Mouse (Mus musculus): ENCODE measurements around the gene Nxf1.
"Not testable (repeated sequence)": the region's sequence is repeated elsewhere in the genome, so short reads cannot be mapped to it uniquely, and the experiment has no call there.

The Nxf1 gene

DNA sequence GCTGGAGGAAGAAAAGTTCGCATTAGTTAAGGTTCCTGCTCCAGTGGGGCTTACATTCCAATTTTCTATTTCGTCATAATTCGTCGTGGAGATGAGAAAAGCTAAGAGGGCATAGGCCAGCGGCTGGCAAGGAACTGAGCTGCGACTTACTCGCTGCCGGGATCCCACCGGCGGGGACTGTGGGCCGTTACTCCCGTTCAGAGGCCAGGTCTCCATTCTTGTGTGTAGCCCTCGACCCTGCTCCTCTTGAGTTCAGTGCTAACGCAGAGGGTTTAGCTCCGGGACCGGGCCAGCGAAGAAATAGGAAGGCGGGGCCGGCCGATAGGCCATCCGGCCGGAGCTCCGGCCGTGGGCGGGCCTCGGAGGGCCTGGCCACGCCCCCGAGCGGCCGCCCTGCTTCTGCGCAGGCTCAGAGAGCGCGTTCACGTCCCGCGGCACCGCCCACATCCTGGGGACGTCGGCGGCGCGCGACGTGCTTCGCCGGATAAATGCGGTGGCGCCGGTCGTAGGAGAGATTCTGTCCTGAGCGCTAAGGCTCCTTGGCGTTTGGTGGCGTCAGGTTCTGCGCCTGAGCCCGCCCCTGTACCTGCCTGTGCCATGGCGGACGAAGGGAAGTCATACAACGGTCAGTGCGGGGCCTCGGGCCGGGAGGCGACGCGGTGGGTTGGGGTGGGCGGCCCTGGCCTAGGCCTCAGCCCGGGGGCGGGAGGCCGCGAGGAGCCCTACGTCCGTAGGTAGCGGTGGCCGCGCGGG lies at the start of gene Nxf1:
Gene Nxf1 (plus strand): TSS at position 439 of the 753 bp plus-strand sequence.
- DNase-seq (ENCODE audit: extremely low spot score, low spot score) = peak; percentile 92

DNA sequence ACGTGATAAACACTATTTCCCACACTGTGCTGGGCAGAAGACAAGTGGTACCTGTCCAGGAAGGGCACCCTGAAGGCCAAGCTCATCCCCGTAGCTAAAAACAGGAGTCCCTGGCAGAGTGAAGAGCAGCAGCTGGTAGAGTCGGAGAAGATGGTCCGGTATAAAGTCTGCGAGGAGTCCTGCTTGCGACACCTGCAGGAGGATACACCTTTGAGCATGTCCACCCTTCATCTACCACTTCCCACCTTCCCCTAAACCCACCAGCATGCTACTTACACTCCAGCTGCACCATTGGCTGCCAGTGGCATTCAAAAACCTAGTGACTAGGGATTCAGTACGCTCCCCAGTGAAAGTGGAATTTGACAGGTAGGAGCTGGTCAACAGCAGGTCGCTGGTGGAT lies 47.9 kb upstream of the Nxf1 start:
- DNase-seq (ENCODE audit: extremely low spot score, low spot score) = no peak

DNA sequence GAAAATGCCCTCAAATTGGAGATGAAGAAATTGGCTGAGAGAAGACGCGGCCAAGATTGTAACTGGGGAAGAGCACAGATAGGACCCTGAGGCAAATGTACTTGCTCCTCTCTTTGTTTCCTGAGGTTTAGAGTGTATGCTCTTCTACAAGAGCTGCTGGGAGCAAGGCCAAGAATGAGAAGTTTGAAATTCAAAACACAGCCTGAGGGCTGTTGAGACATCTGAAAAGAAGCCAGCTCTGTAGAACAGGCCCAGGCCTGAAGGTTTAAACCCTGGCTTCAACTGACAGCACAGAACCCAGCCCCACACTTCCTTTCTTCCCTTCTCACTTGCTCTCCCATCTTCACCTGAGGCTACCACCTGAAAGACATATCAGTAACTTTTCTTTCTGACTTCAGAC lies 46.8 kb upstream of the Nxf1 start:
- no peak for DNase-seq (ENCODE audit: extremely low spot score, low spot score)

DNA sequence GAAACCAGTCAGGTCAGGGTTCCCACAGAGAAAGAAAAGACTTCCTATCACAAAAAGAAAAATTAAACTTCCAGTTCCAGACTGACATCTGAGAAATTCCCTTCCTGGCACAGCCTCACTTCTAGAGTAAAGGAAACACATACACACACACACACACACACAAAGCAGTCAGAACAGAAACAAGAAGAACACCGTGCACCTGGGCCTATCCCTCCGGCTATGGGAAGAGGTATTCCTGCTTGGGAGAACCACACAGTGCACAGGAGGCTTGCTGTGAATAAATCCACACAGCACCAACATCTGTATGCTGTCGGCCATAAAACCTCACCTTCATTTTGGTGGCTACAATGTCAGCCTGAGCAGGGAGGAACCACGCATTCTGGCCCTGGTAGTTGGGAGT lies 45.4 kb upstream of the Nxf1 start:
- no peak for DNase-seq (ENCODE audit: extremely low spot score, low spot score)

DNA sequence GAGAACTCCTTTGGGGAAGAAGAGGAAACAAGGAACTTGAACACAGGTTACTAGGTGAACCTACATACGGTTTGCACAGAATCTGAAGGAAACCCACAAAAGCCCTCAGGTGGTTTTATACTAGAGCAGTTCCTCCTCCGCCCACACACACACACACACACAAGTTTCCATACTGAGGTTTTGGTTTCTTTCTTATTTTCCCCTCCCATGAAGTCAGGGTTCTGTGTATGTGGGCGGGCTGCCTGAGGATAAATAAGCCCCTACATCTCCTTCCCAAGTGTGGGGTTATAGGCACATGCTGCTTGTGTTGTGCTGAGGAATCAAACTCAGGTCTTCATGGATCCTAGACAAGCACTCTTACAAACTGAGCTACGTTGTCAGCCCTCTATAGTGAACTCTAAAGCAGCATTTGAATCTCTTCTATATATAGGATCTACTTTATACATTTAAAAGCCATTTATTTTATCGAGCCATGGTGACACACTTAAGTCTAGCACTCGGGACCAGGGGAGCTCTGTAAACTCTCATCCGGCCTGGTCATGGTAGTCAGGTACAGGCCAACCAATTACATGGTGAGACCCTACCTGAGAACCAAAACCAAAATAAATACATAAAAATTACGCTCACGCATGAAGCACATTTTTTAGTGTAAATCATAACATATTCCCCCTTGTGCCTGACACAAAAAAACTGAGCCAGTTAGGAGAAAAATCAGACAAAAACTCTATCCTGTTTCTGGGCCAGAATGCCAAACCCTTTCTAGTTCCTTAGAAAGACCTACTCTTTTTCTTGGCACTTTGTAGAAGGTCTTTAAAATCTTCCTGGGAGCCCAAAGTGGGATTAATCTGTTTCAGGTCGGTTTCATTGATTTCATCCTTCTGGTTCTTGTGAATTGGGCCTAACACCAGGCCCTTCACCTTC lies 44.7 kb upstream of the Nxf1 start:
- no peak for DNase-seq (ENCODE audit: extremely low spot score, low spot score)

DNA sequence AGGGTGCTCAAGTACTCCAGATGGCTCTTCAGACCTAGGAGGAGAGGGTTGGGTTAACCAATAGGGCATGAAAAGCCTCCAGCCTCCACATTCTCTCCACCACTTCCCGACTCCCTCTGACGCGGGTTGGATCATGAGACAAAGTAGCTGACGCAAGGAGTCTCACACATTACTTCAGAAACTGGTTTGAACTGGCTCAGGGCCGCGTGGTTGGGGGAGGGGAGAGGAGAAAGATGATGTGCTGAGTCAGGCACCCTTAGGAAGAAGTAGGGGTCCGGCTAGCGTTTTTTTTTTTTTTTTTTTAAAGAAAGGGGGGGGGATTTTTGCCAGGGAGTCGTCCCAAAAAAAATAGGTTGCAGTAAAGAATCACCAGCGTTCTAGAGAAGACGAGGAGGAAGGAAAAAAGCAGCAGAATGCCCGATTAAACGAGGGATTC lies 44.0 kb upstream of the Nxf1 start:
- DNase-seq (ENCODE audit: extremely low spot score, low spot score) = peak; percentile 88

- DNase-seq (ENCODE audit: extremely low spot score, low spot score) = peak; percentile 90
Measured at GRCm38 (mm10) chr19:8713306-8713996, 43.4 kb upstream of the Nxf1 start.

GRCm38 (mm10) chr19:8713997-8714652 lies 42.7 kb upstream of the Nxf1 start:
- DNase-seq (ENCODE audit: extremely low spot score, low spot score) = no peak

- DNase-seq (ENCODE audit: extremely low spot score, low spot score) = no peak
Measured at GRCm38 (mm10) chr19:8714653-8715481, 42.0 kb upstream of the Nxf1 start.

GRCm38 (mm10) chr19:8715868-8716766 lies 40.8 kb upstream of the Nxf1 start:
- DNase-seq (ENCODE audit: extremely low spot score, low spot score) = no peak

DNA sequence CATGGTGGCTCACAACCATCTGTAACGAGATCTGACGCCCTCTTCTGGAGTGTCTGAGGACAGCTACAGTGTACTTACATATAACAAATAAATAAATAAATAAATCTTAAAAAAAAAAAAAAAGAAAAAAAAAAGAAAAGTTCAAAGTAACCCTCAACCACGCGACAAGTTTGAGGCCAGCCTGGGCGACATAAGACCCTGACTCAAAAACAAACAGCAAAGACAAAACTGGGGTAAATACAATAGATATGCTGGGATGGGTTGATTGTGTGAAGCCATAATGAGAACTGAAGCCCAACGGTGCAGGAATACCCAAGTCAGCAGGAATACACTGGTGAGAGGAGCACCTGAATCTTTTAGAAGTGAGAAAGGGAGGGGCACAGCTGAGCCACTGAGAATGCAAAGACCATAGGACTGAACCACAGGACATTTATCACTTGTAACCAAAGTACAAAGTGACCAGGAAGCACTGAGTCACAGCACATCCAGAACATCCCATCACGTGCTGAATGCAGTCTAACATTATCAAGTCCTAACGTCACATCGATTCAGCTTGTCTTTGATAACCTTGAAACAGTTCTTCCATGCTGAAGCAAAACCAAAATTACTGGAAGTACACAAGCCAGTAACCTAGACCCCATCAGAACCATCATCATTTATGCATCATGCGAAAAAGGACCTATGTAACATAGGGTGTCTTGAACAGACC lies 40.0 kb upstream of the Nxf1 start:
- DNase-seq (ENCODE audit: extremely low spot score, low spot score) = no peak

- peak; percentile 48 for DNase-seq (ENCODE audit: extremely low spot score, low spot score)
Measured at GRCm38 (mm10) chr19:8718357-8718756, 38.5 kb upstream of the Nxf1 start.

- not testable (repeated sequence) for DNase-seq (ENCODE audit: extremely low spot score, low spot score)
Measured at GRCm38 (mm10) chr19:8719037-8719436, 37.8 kb upstream of the Nxf1 start.

- no peak for DNase-seq (ENCODE audit: extremely low spot score, low spot score)
Measured at GRCm38 (mm10) chr19:8721378-8721777, 35.5 kb upstream of the Nxf1 start.

DNA sequence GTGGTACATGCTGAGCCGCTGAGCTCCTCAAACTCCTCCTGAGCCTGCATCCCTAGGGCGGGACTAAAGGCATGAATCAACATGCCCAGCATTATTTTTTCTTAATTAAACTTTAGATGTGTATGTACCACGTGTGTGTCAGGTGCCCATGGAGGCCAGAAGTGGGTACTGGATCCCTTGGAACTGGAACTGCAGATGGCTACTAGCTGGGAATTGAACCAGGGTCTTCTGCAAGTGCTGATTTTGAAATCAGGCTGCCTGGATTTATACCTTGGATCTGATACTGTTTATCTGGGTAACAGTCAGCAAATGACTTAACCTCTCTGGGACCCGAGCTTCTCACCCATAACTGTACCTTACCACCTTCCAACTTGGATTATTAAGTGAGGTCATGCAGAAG lies 34.9 kb upstream of the Nxf1 start:
- DNase-seq (ENCODE audit: extremely low spot score, low spot score) = no peak

GRCm38 (mm10) chr19:8722559-8722906 lies 34.3 kb upstream of the Nxf1 start:
- DNase-seq (ENCODE audit: extremely low spot score, low spot score) = no peak

GRCm38 (mm10) chr19:8722907-8723573 lies 33.8 kb upstream of the Nxf1 start, which contains the start of gene Slc3a2:
Gene Slc3a2, minus strand, starts transcription at chr19:8723369.
- peak; percentile 93 for DNase-seq (ENCODE audit: extremely low spot score, low spot score)

Measured in neural tube, embryonic 10.5 days (tissue).